Mouse (Mus musculus): ENCODE measurements at regions not wholly inside any gene's neighbourhood (a gene's known extent, or its start where the extent isn't known, plus 50 kb on each side); places are given as distances from the start of the nearest gene placed in this dataset.
"Not testable (repeated sequence)": the region's sequence is repeated elsewhere in the genome, so short reads cannot be mapped to it uniquely, and the experiment has no call there.

DNA sequence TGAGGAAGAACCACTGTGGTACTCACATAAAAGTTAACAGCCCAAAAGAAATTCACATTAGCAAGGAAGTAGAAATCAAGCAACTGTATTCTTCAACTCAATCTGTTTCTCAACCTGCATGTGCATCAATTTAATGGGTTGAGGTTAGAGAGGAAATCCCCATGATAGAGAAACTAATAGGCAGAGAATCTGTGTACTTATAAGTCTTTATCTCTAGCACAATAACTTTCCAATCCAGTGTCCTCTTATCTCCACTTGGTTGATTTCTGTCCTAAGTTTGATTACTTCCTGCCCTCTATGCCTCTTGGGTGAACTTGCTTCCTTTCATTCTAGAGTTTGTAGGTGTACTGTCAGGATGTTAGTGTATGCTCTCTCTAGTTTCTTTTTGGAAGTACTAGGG is 925.6 kb upstream of the Zfp386 start:
- peak; percentile 79 for ATAC-seq

- not testable (repeated sequence) for ATAC-seq
Measured at GRCm38 (mm10) chr12:115132930-115133329, 914.6 kb upstream of the Zfp386 start.

DNA sequence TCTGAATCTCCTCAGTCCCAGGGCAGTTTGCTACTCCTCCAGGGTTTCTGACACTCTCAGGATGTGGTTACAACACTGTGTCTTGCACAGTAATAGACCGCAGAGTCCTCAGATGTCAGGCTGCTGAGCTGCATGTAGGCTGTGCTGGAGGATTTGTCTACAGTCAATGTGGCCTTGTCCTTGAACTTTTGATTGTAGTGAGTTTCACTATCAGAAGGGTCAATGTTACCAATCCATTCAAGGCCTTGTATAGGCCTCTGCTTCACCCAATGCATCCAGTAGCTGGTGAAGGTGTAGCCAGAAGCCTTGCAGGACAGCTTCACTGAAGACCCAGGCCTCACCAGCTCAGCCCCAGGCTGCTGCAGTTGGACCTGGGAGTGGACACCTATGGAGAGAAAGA is 902.1 kb upstream of the Zfp386 start:
- ATAC-seq = peak; percentile 64

GRCm38 (mm10) chr12:115146471-115146870 is 901.1 kb upstream of the Zfp386 start:
- not testable (repeated sequence) for ATAC-seq

DNA sequence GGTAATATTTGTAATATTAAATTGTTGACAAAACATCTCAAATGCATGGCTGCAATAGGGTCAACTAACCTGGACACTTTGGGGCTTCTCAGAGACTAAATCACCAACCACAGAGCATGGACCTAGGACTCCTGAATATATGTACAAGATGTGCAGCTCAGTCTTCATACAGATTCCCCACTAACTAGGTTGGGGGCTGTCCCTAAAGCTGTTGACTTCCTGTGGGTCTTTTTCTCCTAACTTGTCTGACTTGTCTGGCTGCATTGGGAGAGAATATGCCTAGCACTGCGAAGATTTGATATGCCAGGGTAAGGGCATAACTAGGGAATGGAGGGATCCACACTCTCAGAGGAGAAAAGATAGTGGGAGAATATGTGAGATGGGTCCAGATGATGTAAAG is 895.6 kb upstream of the Zfp386 start:
- ATAC-seq = peak; percentile 90

GRCm38 (mm10) chr12:115158231-115158630 is 889.3 kb upstream of the Zfp386 start:
- ATAC-seq = not testable (repeated sequence)

GRCm38 (mm10) chr12:115158717-115159232 is 888.7 kb upstream of the Zfp386 start:
- ATAC-seq = not testable (repeated sequence)

DNA sequence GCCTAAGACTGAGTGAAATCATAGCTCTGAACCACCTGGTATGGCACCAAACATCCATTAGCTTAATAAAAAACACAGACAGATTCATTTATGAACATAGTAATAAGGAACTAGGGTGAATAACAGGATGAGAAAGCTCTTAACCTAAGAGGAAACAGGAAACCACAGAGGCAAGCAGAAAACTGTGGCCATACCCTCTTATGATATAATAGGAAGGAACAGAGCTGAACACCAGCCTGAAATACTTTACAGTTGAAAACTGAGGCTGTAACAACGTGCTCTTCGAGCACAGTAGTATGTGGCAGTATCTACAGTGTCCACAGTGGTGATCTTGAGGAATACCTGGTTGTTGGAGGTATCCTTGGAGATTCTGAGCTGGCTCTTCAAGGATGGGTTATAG is 882.0 kb upstream of the Zfp386 start:
- peak; percentile 88 for ATAC-seq

GRCm38 (mm10) chr12:115166006-115166405 is 881.5 kb upstream of the Zfp386 start:
- ATAC-seq = not testable (repeated sequence)

GRCm38 (mm10) chr12:115193482-115194103 is 853.9 kb upstream of the Zfp386 start:
- peak; percentile 82 for ATAC-seq

GRCm38 (mm10) chr12:115197322-115198117 is 850.0 kb upstream of the Zfp386 start:
- ATAC-seq = no peak

- ATAC-seq = not testable (repeated sequence)
Measured at GRCm38 (mm10) chr12:115207833-115208448, 839.6 kb upstream of the Zfp386 start.

GRCm38 (mm10) chr12:115222671-115223070 is 824.9 kb upstream of the Zfp386 start:
- no peak for ATAC-seq

- ATAC-seq = peak; percentile 54
Measured at GRCm38 (mm10) chr12:115229965-115230364, 817.6 kb upstream of the Zfp386 start.

DNA sequence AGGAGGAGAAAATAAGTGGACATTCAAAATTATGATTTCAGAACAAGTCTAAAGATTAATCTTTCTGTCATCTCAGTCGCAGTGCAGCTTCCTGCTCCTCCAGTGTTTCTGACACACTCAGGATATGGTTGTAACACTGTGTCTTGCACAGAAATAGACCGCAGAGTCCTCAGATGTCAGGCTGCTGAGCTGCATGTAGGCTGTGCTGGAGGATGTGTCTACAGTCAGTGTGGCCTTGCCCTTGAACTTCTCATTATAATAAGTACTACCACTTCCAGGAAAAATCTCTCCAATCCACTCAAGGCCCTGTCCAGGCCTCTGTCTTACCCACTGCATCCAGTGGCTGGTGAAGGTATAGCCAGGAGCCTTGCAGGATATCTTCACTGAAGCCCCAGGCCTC is 804.9 kb upstream of the Zfp386 start:
- peak; percentile 20 for ATAC-seq

- not testable (repeated sequence) for ATAC-seq
Measured at GRCm38 (mm10) chr12:115247298-115247697, 800.2 kb upstream of the Zfp386 start.

DNA sequence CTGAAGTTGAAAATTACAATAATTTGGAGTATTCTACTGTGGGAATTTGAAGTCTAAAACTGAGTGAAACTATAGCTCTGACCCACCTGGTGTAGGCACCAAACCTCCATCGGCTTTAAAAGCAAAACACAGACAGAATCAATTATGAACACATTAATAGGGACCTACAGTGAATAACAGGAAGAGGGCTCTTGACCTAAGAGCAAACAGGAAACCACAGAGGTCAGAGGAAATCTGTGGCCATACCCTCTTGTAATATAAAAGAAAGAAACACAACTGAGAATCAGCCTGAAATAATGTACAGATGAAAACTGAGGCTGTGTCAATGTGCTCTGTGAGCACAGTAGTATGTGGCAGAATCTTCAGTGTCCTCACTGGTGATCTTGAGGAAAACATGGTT is 789.7 kb upstream of the Zfp386 start:
- ATAC-seq = peak; percentile 75

DNA sequence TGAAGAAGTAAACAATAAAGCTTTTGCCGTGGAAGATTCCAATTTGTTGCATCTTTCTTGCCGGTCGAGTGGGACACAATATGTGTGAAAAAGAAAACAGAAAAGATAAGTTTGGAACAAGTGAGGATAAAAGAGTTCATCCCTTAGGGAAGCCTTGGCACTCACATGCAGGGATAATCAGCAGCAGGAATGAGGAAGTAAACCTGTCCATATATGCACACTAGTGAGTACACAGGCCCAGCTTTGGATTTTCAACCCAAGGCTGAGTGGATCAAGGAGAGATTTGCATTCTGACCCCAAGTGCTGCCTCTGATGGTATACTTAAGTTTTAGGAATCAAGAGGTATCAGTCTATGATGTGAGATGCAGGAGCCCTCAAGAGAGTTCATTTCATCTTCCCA is 788.8 kb upstream of the Zfp386 start:
- no peak for ATAC-seq

GRCm38 (mm10) chr12:115262431-115262830 is 785.1 kb upstream of the Zfp386 start:
- ATAC-seq = not testable (repeated sequence)

DNA sequence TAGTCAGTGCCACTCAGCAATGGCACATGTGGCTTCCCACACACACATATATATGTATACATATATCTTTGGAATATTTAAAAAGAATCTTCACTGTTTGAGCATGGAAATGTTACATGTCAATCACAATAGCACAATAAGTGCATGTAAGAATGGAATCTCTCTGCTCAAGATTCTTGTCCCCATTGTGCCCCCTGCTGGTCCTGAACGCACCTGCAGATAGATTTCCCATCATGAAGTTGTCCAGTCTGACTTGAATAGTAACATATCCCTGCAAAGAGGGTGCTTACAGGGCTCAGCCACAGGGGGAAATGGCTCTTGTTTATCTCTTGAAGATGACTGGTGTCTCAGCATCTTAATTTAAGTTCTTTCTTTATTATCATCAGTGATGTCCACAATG is 770.8 kb upstream of the Zfp386 start:
- not testable (repeated sequence) for ATAC-seq

GRCm38 (mm10) chr12:115293772-115294171 is 753.8 kb upstream of the Zfp386 start:
- ATAC-seq = peak; percentile 75

GRCm38 (mm10) chr12:115298041-115298440 is 749.5 kb upstream of the Zfp386 start:
- ATAC-seq = peak; percentile 42

- ATAC-seq = peak; percentile 98
Measured at GRCm38 (mm10) chr12:115311956-115312355, 735.6 kb upstream of the Zfp386 start.
